Mouse (Mus musculus): ENCODE measurements around the gene Slc44a5. TPM values are rescaled to one million over a fixed set of nuclear protein-coding genes. Genes with fewer than 3 reads are reported as not detected.

Slc44a5 gene
- polyA plus RNA-seq, 1 experiment from 2014 or later = 0.39 TPM

GRCm38 (mm10) chr3:153975791-153976190 lies 2.6 kb downstream of the Slc44a5 start:
- no peak for ATAC-seq (replicated peaks; ENCODE audit: low FRiP score, low read depth)
- no peaks in the 10 kb centered on the region for H3K36me3 ChIP-seq (ENCODE audit: insufficient read depth, low read length)
- 79% methylated on average over 7 of the region's 7 CpGs for WGBS

DNA sequence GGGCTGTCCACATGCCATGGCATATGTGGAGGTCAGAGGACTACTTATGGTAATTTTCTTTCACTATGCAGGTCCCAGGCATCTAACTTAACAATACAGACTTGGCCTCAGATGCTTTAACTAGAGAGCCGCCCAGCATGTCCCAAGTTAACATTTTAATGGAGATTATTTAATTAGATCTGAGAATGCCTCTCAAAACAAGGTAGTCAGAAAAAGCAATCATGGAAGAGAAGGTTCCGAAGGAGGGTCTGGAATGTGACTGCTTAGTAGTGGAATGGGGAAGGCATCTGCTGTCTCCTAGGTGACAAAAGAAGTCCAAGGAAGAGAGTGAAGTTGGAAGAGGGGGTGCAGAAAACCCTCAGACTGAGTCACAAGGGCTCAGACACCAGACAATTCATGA lies 7.4 kb downstream of the Slc44a5 start:
- Histone ChIP-seq H3K4me1 (replicated peaks; ENCODE audit: insufficient read depth, low read length) (no peaks in the 10 kb centered on the region), H3K27me3 (ENCODE audit: insufficient read depth, low read length) (no peaks in the 10 kb centered on the region; the same call in 1 of the 2 replicates), H3K36me3 (ENCODE audit: insufficient read depth, low read length) (no peaks in the 10 kb centered on the region), H3K4me3 (replicated peaks; ENCODE audit: low read depth, low read length) (no peak overlapping the region), H3K4me2 (ENCODE audit: low read length) (no peak overlapping the region), H3K27ac (no peak overlapping the region), H3K9ac (ENCODE audit: low read depth, low read length) (no peak overlapping the region), H3K9me3 (replicated peaks; ENCODE audit: low read length) (no peaks in the 10 kb centered on the region)
- no peak for DNase-seq (ENCODE audit: low spot score)
- no peak for ATAC-seq (replicated peaks; ENCODE audit: low FRiP score, low read depth)
- TF ChIP-seq CTCF (IDR thresholded peaks at IDR 0.05; ENCODE audit: low read depth) = no peak
- WGBS = 58% methylated on average over 2 of the region's 2 CpGs

More at GRCm38 (mm10) chr3:153975791-153976190, 2.6 kb downstream of the Slc44a5 start:
- Histone ChIP-seq H3K4me1 (replicated peaks; ENCODE audit: insufficient read depth, low read length) (0 out of 2 replicates have a peak, but pooled peaks cover 6% of the 10 kb centered on the region), H3K4me3 (replicated peaks; ENCODE audit: low read depth, low read length) (no peak overlapping the region), H3K9ac (ENCODE audit: low read depth, low read length) (no peak overlapping the region), H3K4me2 (ENCODE audit: low read length) (no peak overlapping the region), H3K9me3 (replicated peaks; ENCODE audit: low read length) (no peaks in the 10 kb centered on the region), H3K27ac (no peak overlapping the region), H3K27me3 (ENCODE audit: insufficient read depth, low read length) (peaks cover 12% of the 10 kb centered on the region)
- no peak for DNase-seq (ENCODE audit: low spot score)
- TF ChIP-seq CTCF (IDR thresholded peaks at IDR 0.05; ENCODE audit: low read depth) = no peak

DNA sequence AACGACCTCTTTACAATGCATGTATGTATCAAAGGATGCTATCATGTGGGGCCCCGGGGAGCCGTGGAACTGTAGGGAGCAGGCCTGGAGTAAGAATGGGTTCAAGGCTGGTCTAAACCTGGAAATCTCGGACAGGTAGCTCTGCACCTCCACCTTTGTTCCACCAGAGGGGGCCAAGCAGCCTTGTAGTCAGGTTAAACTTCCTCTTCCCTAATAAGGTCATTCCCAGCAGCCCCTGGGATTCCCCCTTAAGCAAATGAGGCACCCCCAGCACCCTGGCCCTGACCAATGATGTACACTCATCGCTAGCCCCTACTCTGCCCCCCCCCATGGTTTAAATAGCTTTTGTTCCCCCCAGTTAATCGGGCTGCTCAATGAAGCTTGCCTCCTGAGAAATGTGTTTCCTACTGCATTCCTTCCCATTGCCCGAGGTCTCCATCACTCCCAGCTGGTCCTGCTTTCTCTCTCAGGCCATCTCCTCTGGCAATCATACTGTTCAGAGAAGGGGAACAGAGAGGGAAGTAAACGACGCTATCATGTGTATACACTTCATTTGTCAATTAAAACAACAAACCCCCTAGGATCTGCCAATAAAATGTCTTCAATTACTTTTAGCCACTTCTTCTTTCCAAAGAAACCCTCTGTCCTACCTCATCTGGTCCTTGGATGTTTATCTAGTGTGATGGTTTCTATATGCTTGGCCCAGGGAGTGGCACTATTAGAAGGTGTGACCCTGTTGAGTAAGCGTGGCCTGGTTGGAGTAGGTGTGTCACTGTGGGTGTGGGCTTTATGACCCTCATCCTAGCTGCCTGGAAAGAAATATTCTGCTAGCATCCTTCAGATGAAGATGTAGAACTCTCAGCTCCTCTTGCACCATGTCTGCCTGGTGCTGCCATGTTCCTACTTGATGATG lies 11.4 kb downstream of the Slc44a5 start:
- no peak overlapping the region for H3K4me2 ChIP-seq (ENCODE audit: low read length)
- H3K36me3 ChIP-seq (ENCODE audit: insufficient read depth, low read length) = no peaks in the 10 kb centered on the region
- ATAC-seq (replicated peaks; ENCODE audit: low FRiP score, low read depth) (peak; percentile 79), DNase-seq (ENCODE audit: low spot score) (peak; percentile 66)
- 49% methylated on average over 10 of the region's 10 CpGs for WGBS
- H3K27ac ChIP-seq = no peak overlapping the region
- peak; percentile 85 for TF ChIP-seq CTCF (IDR thresholded peaks at IDR 0.05; ENCODE audit: low read depth)
- no peaks in the 10 kb centered on the region for H3K27me3 ChIP-seq (ENCODE audit: insufficient read depth, low read length)
- H3K9ac ChIP-seq (ENCODE audit: low read depth, low read length) = no peak overlapping the region
- H3K4me3 ChIP-seq (replicated peaks; ENCODE audit: low read depth, low read length) = no peak overlapping the region
- no peaks in the 10 kb centered on the region for H3K4me1 ChIP-seq (replicated peaks; ENCODE audit: insufficient read depth, low read length)
- no peaks in the 10 kb centered on the region for H3K9me3 ChIP-seq (replicated peaks; ENCODE audit: low read length)

DNA sequence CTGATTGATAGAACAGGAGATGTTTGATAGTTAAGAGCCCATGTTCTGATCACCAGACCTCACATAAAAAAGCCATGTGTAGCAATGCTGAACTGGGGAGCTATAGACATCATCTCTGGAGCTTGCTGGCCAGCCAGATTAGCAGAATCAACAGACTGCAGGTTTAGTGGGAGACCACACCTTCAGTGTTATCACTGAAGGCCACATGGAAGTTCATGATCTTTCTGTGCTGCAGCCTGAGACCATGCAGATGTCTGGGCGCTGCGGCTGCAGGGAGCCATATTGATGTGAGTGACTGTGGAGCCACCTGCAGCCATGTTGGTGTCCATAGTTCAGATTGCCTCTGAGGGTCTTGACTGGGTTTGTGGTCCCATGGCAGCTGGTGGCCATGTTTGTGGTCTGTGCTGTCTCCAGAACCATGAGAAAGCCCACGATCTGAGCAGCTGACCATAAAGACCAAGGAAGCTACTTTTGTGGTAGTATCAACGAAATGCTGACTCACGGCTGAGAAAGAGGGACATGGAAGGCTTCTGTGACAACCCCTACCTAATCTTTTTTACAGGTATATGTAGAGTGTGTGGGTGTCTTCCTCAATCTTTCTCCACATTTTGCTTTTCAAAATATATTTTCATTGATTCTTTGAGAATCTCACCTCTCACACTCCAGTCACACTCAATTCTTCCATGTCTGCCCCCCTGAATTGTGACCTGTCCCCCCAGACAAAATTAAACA lies 26.7 kb downstream of the Slc44a5 start:
- DNase-seq (ENCODE audit: low spot score) (no peak), ATAC-seq (replicated peaks; ENCODE audit: low FRiP score, low read depth) (no peak)
- H3K36me3 ChIP-seq (ENCODE audit: insufficient read depth, low read length) = no peaks in the 10 kb centered on the region
- H3K4me1 ChIP-seq (replicated peaks; ENCODE audit: insufficient read depth, low read length) = no peaks in the 10 kb centered on the region
- H3K9ac ChIP-seq (ENCODE audit: low read depth, low read length) = no peak overlapping the region
- H3K27me3 ChIP-seq (ENCODE audit: insufficient read depth, low read length) = no peaks in the 10 kb centered on the region
- TF ChIP-seq CTCF (IDR thresholded peaks at IDR 0.05; ENCODE audit: low read depth) = no peak
- H3K4me3 ChIP-seq (replicated peaks; ENCODE audit: low read depth, low read length) = no peak overlapping the region
- H3K27ac ChIP-seq = no peak overlapping the region
- 98% methylated on average over 5 of the region's 5 CpGs for WGBS
- H3K4me2 ChIP-seq (ENCODE audit: low read length) = no peak overlapping the region
- no peaks in the 10 kb centered on the region for H3K9me3 ChIP-seq (replicated peaks; ENCODE audit: low read length)

GRCm38 (mm10) chr3:154001348-154001747 lies 28.1 kb downstream of the Slc44a5 start:
- no peak for TF ChIP-seq CTCF (IDR thresholded peaks at IDR 0.05; ENCODE audit: low read depth)
- Histone ChIP-seq H3K9ac (ENCODE audit: low read depth, low read length) (no peak overlapping the region), H3K36me3 (ENCODE audit: insufficient read depth, low read length) (no peaks in the 10 kb centered on the region), H3K27ac (no peak overlapping the region), H3K4me2 (ENCODE audit: low read length) (no peak overlapping the region), H3K9me3 (replicated peaks; ENCODE audit: low read length) (no peaks in the 10 kb centered on the region), H3K27me3 (ENCODE audit: insufficient read depth, low read length) (no peaks in the 10 kb centered on the region), H3K4me3 (replicated peaks; ENCODE audit: low read depth, low read length) (no peak overlapping the region), H3K4me1 (replicated peaks; ENCODE audit: insufficient read depth, low read length) (no peaks in the 10 kb centered on the region)
- ATAC-seq (replicated peaks; ENCODE audit: low FRiP score, low read depth) = no peak
- 57% methylated on average over 5 of the region's 5 CpGs for WGBS
- DNase-seq (ENCODE audit: low spot score) = no peak

DNA sequence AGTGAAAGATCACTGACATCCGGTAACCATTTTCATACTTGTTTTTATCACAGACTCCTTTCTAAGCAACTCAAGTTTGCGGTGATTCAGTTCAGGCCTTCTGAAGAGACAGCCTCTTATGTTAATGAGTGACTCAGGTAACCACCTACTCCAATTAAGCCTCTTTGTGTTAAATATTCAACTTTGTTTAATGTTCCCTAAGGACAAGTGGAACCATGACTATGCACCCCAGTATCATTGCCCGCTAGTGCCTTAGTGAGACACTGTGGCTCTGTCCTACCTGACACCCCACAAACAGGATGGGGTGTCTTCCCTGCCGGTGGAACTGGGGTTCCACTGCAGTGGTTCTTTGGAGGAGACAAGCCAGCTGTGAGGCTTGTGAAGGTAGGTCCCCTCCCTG lies 73.6 kb downstream of the Slc44a5 start:
- no peak for DNase-seq (ENCODE audit: low spot score)
- Histone ChIP-seq H3K9me3 (replicated peaks; ENCODE audit: low read length) (no peaks in the 10 kb centered on the region), H3K4me3 (replicated peaks; ENCODE audit: low read depth, low read length) (no peak overlapping the region), H3K27me3 (ENCODE audit: insufficient read depth, low read length) (no peaks in the 10 kb centered on the region), H3K36me3 (ENCODE audit: insufficient read depth, low read length) (no peaks in the 10 kb centered on the region), H3K4me1 (replicated peaks; ENCODE audit: insufficient read depth, low read length) (no peaks in the 10 kb centered on the region), H3K9ac (ENCODE audit: low read depth, low read length) (no peak overlapping the region), H3K27ac (no peak overlapping the region), H3K4me2 (ENCODE audit: low read length) (no peak overlapping the region)
- ATAC-seq (replicated peaks; ENCODE audit: low FRiP score, low read depth) = 0 out of 2 replicates have a peak, but pooled peaks have one; percentile 46
- WGBS = 75% methylated on average over 4 of the region's 4 CpGs
- TF ChIP-seq CTCF (IDR thresholded peaks at IDR 0.05; ENCODE audit: low read depth) = no peak

Measured in kidney, postnatal 0 days (tissue).